Mouse (Mus musculus): Measurements from ENCODE around the gene Kazn.

Kazn gene

GRCm38 (mm10) chr4:142053661-142054448 is 185.3 kb downstream of the Kazn start:
- in situ Hi-C loops (cut with MboI), result no loop called here

GRCm38 (mm10) chr4:142053261-142053660 is 185.9 kb downstream of the Kazn start:
- in situ Hi-C loops (cut with MboI), result no loop called here

- in situ Hi-C loops (cut with MboI), result no loop called here
Measured at GRCm38 (mm10) chr4:142052391-142053132, 186.6 kb downstream of the Kazn start.
